Mouse (Mus musculus) neural tube, embryonic 10.5 days (tissue): ENCODE results near the gene Gm3239.
"Not testable (repeated sequence)": the region's sequence is repeated elsewhere in the genome, so short reads cannot be mapped to it uniquely, and the experiment has no call there.

Experiments
- DNase-seq: peaks from one replicate; pipeline ENCODE4 v3.0.0-alpha.2; 2017; ENCODE audit warnings: low spot score; ENCODE audit errors: extremely low spot score

The Gm3239 gene

GRCm38 (mm10) chr14:4663892-4664291 lies at the start of gene Gm3239:
Gene Gm3239 (plus strand): TSS chr14:4664192.
- not testable (repeated sequence) for DNase-seq

GRCm38 (mm10) chr14:4632052-4632451 lies 31.9 kb upstream of the Gm3239 start, which contains the start of gene Gm8159:
Gene Gm8159 (plus strand): TSS chr14:4632352.
- not testable (repeated sequence) for DNase-seq

- DNase-seq = peak; percentile 11
Measured at GRCm38 (mm10) chr14:4649309-4649708, 14.7 kb upstream of the Gm3239 start.

GRCm38 (mm10) chr14:4650324-4650723 lies 13.7 kb upstream of the Gm3239 start:
- not testable (repeated sequence) for DNase-seq

GRCm38 (mm10) chr14:4708938-4709337 lies 44.9 kb downstream of the Gm3239 start, which contains the start of gene Gm7876:
Gene Gm7876 (plus strand): TSS chr14:4709238.
- not testable (repeated sequence) for DNase-seq
